Mouse (Mus musculus) spleen, embryonic (tissue): ENCODE results near the gene Rasgef1b.

ENCODE experiments used
- CTCF ChIA-PET: fragments of 350-600 bp; sonication (Branson Sonifier 250); formaldehyde crosslinking; loops from one replicate; lab custom pipeline; 2022; lab: Charles Lee

The Rasgef1b gene

GRCm38 (mm10) chr5:99236888-99237752 lies 491.7 kb downstream of the Rasgef1b start:
- CTCF ChIA-PET, result interaction anchor here (0.6 kb wide), 1 partner anchor 10 kb away, joined by 4 read pairs; no protein-coding TSS in a partner anchor

DNA sequence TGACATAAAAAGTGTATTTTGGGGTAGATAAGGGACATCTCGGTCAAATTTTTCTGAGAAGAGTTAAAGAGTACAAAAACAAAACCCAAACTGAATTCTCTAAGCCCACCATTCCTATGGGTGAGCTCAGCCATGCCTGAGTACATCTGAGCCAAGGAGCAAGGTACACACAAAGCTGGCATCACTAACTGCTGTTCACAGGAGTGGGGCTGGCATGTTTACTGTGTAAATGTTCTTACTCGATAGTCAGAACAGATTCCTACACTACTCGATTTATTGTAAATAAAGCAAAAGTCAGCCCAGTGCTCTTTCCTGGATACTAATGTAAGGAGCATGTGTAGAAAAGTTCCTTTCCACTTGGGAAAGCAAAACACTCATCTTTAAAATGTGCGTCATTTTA lies 492.4 kb downstream of the Rasgef1b start:
- CTCF ChIA-PET, result interaction anchor here (0.6 kb wide), 1 partner anchor 11 kb away, joined by 4 read pairs; no protein-coding TSS in a partner anchor

- CTCF ChIA-PET, result no interaction called here
Observed at GRCm38 (mm10) chr5:99234275-99234674, 494.6 kb downstream of the Rasgef1b start.

GRCm38 (mm10) chr5:99233176-99233575 lies 495.7 kb downstream of the Rasgef1b start:
- CTCF ChIA-PET, result no interaction called here

DNA sequence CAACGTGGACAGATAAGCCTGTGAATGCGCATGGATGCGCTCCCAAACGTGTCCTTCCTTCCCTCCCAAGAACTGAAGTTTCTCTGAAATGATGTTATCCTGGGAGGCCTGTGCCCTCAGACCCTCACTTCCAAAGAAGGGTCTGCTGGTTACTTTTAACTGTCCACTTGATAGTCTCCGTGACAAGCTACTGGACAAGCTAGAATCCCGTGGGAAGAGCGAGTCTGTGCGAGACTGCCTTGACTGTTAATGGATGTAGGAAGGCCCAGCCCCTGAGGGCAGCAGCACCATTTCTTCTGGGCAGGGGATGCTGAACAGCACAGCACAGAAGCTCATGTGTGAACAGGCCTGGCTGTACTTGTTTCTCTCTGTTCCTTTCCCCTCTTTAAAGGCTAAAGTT lies 496.5 kb downstream of the Rasgef1b start:
- CTCF ChIA-PET, result no interaction called here

GRCm38 (mm10) chr5:99230476-99230875 lies 498.4 kb downstream of the Rasgef1b start:
- CTCF ChIA-PET, result no interaction called here

GRCm38 (mm10) chr5:99227361-99227760 lies 501.5 kb downstream of the Rasgef1b start:
- CTCF ChIA-PET, result no interaction called here

DNA sequence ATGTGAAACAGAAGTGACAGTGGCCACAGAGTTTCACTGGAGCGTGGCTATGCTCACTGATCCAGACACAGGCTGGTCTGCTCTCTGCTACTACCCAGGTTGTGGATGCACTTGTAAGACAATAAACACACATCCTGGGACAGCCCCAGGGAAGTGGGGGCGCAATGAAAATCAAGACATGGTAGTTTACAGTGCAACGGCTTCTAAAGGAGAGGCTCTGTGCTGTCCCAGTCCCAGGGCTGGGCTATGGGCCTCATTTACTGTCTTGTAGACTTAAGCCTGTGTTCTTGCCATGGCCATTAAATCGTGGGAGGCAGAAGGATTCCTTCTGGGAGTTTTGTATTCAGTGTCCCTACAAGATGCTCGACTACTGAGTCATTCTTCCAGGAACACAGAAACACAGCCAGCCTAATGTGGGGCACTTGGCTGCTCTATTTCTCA lies 504.3 kb downstream of the Rasgef1b start:
- CTCF ChIA-PET, result no interaction called here

- CTCF ChIA-PET, result no interaction called here
Observed at GRCm38 (mm10) chr5:99223869-99224498, 504.9 kb downstream of the Rasgef1b start.

GRCm38 (mm10) chr5:99218385-99218784 lies 510.5 kb downstream of the Rasgef1b start:
- CTCF ChIA-PET, result no interaction called here

DNA sequence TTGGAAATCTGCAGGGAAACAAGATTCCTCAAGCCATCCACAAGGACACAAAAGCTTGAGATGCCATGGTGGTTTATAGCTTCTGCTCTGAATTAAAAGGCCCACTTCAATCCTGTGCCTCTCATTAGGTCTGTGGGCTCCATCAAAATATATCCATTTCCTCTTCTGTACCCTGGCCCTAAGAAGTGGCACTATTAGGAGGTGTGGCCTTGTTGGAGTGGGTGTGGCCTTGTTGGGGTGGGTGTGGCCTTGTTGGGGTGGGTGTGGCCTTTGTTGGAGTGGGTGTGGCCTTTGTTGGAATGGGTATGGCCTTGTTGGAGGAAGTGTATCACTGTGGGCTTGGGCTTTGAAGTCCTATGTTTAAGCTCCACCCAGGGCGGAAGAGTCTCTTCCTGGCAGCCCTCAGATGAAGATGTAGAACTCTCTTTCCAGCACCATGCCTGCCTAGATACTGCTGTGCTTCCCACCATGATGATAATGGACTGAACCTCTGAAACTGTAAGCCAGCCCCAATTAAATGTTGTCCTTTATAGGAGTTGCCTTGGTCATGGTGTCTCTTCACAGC lies 512.2 kb downstream of the Rasgef1b start:
- CTCF ChIA-PET, result interaction anchor here (1.0 kb wide), 1 partner anchor 14 kb away, joined by 3 read pairs; no protein-coding TSS in a partner anchor

DNA sequence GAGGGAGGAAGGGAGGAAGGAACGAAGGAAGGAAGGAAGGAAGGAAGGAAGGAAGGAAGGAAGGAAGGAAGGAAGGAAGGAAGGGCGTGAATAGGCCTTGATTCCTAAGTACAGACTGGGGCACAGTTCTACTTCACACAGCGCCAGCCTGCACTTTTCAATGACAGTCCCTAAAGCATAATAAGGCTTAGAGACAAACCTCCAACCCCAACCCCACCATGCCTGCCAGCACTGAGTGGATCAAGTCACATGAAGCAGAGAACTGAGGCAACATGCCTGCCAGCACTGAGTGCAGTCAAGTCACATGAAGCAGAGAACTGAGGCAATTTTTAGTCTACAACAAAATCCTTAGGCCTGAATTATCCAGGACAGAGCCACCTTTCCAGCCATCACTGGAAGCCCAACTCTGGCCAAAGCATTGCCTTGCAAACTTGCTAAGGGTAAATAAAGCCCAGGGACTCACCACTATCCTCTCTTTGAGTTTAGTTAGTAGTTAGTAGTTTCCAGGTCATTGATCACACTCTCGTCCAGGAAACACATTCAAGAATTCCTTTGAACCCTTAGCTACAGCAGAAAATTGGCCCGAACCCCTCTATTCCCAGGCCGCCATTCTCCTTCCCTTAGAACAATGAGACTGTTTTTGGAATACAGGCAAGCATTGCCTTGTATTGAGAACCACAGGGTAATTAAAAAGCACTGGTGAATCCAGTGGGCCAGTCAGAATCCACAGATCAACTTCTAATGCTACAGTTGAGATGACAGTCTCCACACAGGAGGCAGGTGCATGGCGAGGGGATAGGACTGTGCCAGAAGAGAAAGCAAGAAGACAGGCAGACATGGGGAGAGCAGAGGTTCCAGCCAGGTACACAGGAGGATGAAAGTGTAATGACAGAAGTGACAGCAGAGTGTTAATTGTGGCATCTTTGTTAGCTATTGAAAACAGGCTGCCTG lies 513.4 kb downstream of the Rasgef1b start:
- CTCF ChIA-PET, result interaction anchor here (1.0 kb wide), 1 partner anchor 13 kb away, joined by 3 read pairs; no protein-coding TSS in a partner anchor

DNA sequence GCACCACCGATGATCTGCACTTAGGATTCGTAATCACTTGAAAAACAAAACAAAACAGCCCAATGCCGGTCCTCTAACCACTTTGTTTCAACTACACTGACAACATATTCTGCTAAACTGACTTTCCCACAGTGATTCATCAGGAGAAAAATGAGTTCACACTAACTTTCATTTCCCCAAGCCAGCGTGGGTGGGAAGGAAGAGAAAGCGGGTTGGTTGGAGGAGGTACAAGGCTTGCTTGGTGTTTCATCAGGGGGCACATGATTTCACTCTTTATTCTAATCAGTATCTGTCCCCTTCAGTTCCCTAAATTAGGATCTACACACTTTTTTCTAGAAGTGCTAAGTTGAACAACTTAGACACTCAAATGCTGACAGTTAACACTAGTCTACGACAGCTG lies 514.5 kb downstream of the Rasgef1b start:
- CTCF ChIA-PET, result no interaction called here

- CTCF ChIA-PET, result interaction anchor here (0.5 kb wide), 1 partner anchor 9 kb away, joined by 5 read pairs; no protein-coding TSS in a partner anchor
Observed at GRCm38 (mm10) chr5:99213211-99213610, 515.7 kb downstream of the Rasgef1b start.

- CTCF ChIA-PET, result interaction anchor here (0.9 kb wide), 1 partner anchor 430 kb away, joined by 3 read pairs; no protein-coding TSS in a partner anchor
Observed at GRCm38 (mm10) chr5:99203475-99203874, 525.4 kb downstream of the Rasgef1b start.

DNA sequence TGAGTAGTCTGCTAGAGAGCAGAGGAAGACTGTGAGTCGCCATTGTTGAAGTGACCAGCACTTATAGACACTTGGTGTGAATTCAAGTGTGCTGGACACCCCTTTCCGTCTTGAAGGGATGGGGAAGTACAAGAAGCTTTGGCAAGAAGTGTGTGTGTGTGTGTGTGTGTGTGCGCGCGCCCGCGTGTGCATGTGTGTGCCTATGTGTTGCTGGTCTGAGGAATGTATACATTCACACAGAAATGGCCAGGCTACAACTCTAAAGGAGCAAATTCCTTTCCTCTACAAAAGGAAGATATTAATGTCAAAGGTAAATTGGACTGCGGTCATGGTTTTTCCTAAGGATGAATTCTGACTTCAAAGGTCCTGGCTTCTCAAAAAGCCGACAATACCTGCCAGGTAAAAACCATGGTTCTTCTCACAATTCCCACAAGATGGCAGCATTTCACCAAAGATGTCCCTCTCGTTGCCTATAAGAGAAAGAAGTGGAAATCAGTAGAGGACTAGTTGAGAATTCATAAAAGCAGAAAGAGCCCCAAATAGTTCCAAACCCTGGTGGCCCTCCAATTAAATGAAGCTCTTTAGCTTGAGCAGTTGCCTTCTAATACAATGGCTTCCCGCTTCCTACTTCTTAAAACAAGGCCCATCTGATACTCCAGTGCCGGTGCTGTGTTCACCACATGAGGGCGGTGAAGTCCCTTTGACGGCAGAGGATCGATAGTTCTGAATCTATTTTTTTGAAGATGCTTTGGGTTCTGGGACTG lies 526.6 kb downstream of the Rasgef1b start:
- CTCF ChIA-PET, result interaction anchor here (0.6 to 1.2 kb wide), 5 partner anchors 14 to 834 kb away, joined by 3 to 20 read pairs (median 3); no protein-coding TSS in a partner anchor

DNA sequence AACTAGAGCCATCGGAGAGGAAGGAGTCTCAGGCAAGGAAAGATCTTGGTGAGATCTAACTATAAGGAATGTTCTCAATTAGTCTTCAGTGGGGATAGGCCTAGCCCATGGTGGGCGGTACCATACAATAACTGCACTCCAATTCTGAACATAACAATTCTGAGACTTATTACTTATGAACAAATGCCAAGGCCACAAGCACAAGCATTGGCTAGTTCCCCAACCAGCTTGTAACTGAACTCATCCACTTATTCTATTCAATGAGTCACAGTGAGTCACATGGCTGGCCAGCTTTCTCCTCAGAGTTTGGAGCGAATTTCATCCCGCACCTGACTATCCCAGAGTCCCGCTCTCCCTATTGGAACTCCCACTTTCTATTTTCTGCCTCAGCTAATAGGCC lies 533.4 kb downstream of the Rasgef1b start:
- CTCF ChIA-PET, result no interaction called here

DNA sequence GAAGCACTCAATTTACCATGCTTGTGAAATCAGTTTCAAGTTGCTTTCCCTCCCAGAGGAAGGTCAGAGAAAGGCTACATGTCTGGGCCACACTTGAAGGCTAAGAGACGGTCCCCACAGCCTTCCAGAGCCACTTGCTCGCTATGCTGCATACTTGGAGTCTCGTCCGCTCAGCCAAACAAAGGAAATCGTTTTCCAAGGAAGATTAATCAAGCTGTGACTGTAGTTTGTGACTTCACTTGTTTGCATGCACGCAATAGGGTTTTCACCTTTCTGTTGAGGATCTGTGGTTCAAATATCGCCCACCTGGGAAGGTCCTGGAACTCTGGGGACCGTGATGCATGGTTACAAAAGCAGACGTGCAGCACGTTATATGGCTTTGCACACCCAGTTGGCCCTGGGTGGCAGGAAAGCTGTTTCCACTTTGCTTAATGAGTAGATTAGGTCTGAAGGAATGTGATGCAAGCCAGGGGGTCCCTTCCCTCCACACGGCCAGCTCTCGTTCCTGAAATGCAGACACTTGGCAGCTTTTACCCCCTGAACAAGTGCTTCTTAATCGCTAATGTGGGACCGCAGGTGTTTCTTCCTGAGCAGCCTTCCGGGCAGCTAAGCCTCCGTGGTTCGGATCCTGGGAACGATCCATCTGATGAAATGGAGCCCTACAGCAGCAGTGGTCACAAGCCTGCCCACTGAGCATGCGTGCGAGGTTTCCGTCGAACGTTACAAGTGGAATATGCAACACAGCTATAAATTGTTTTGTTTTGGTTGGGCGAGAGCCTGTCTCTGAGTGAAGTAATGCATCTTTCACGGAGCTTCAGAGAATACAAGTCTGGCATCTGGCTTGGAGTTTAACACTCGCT lies 537.7 kb downstream of the Rasgef1b start:
- CTCF ChIA-PET, result no interaction called here

DNA sequence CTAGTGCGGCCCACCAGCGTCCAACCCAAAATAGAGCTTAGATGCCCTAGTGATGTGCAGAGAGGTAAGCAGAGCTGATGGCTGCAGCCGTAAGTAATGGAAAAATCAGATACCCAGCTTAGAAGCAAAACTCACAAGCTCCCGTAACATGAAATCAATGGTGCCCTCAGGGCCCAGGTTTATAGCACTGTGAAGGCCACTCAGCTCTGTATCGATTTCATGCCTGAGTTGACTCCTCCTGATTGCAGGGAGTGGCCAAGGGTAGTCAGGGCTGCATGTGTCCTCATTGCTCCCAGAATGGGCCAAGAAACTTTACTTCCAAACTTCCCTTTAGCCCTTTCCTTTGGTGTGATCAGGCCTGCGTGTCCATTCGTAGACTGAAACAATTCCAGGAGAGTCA lies 545.2 kb downstream of the Rasgef1b start:
- CTCF ChIA-PET, result no interaction called here
